Mouse (Mus musculus) stomach, postnatal 0 days (tissue): Measurements from ENCODE around the gene Aspa. TPM values are rescaled to one million over a fixed set of nuclear protein-coding genes. Genes with fewer than 3 reads are reported as not detected.
A peak's percentile ranks its signal among the peaks of the same experiment; 100 is the strongest.

Experiments
- ATAC-seq: fragments of 200-750 bp; cut with Nextera tagmentation; 2 replicates; pipeline ENCODE4 v1.8.0; 2017; ENCODE audit not compliant: low FRiP score, low TSS enrichment
- DNase-seq: peaks from one replicate; pipeline ENCODE4 v3.0.0-alpha.2; 2016; ENCODE audit warnings: low spot score
- H3K27ac ChIP-seq: fragments of 300-500 bp; sonication (generic); replicated peaks from 2 replicates; pipeline ENCODE4 v1.5.1; 2014; ENCODE audit warnings: mild to moderate bottlenecking, control low read depth
- H3K27me3 ChIP-seq: fragments of 300-500 bp; sonication (generic); 2 replicates; pipeline ENCODE4 v1.6.1; 2014; ENCODE audit warnings: low read length; ENCODE audit not compliant: control insufficient read depth, insufficient read depth
- H3K36me3 ChIP-seq: fragments of 300-500 bp; sonication (generic); 2 replicates; pipeline ENCODE4 v1.6.1; 2014; ENCODE audit warnings: low read length, mixed read lengths; ENCODE audit not compliant: control insufficient read depth, insufficient read depth
- H3K4me1 ChIP-seq: fragments of 300-500 bp; sonication (generic); replicated peaks from 2 replicates; pipeline ENCODE4 v1.6.1; 2014; ENCODE audit warnings: antibody characterized with exemption; ENCODE audit not compliant: control insufficient read depth, insufficient read depth
- H3K4me2 ChIP-seq: fragments of 300-500 bp; sonication (generic); replicated peaks from 2 replicates; pipeline ENCODE4 v1.6.1; 2014; ENCODE audit warnings: low read depth, mild to moderate bottlenecking, control low read depth, moderate library complexity
- H3K4me3 ChIP-seq: fragments of 300-500 bp; sonication (generic); 2 replicates; pipeline ENCODE4 v1.5.1; 2014; ENCODE audit warnings: low read depth, low read length, control low read depth
- H3K9ac ChIP-seq: fragments of 300-500 bp; sonication (generic); 2 replicates; pipeline ENCODE4 v1.6.1; 2014; ENCODE audit warnings: mild to moderate bottlenecking, low read length, control low read depth, mixed read lengths
- H3K9me3 ChIP-seq: fragments of 300-500 bp; sonication (generic); 2 replicates; pipeline ENCODE4 v1.6.1; 2016; ENCODE audit warnings: low read length; ENCODE audit not compliant: control insufficient read depth
- CTCF ChIP-seq: IDR thresholded peaks from 2 replicates; pipeline ENCODE4 v1.5.1; 2016; ENCODE audit warnings: antibody characterized with exemption, low read depth, mild to moderate bottlenecking, moderate library complexity
- EP300 ChIP-seq: optimal IDR thresholded peaks from 2 replicates; pipeline ENCODE3; 2016; ENCODE audit warnings: antibody characterized with exemption
- WGBS: fragments of 180-500 bp; shearing (Covaris S2); extraction: QIAGEN DNeasy Blood & Tissue Kit; methylation state at CpG from one replicate; pipeline ENCODE4 v1.1.7; 2014; 5-methylcytosine and 5-hydroxymethylcytosine counted together
- polyA plus RNA-seq: library from polyadenylated mRNA; unstranded; fragments of >200 nt; fragmentation: Nextera tagmentation; extraction: Ambion mirVana; gene quantifications from 2 replicates; pipeline ENCODE4 v1.2.1, GENCODE M21; 2015

Aspa gene
- polyA plus RNA-seq, 1 experiment from 2014 or later: 2.7 TPM

DNA sequence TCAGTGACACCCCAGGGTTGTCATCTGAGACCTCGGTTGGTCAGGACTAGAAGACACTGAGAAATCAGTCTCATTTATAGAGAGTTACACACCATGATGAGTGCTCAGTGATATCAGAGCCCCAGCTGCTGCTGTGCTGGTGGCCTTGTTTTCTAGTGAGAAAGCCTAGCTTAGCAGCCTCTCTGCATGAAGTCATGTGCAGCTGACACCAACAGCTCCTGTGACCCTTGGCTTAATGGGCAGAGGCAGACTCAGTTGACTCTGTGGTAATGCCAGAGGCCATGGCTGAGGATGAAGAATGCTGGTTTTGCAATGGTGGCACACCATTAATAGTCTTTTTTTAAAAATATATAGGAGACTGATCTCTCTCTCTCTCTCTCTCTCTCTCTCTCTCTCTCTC, 39.8 kb downstream of the Aspa start:
- WGBS: 73% methylated on average over 1 of the region's 1 CpGs
- ATAC-seq: no peak
- H3K36me3 ChIP-seq: no peaks in the 10 kb centered on the region

DNA sequence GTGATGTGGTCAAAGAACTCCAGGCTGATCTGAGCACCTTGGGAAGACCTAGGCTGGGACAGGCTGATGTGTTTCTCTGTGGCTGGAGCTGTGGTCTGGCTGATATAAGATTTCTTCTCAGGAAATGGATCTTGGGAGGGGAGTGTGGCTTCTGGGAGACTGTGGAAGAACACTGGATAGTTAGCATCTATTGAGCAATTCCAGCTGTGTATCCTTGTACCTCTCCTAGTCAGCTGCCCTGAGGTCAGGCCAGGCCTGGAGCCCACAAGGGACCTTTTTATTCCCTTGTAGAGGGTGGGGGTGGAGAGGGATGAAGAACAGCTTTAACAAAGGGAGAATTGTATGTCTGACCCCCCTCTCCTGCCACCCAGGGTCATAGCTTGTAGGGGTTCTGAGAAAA, 45.0 kb downstream of the Aspa start:
- ATAC-seq: no peak
- DNase-seq: no peak
- TF ChIP-seq CTCF (no peak), EP300 (no peak)

More for the DNA sequence above, 39.8 kb downstream of the Aspa start:
- H3K9ac ChIP-seq: no peak overlapping the region
- H3K4me2 ChIP-seq: no peak overlapping the region
- H3K4me1 ChIP-seq: no peaks in the 10 kb centered on the region
- H3K9me3 ChIP-seq: no peaks in the 10 kb centered on the region
- H3K27me3 ChIP-seq: no peaks in the 10 kb centered on the region
- H3K4me3 ChIP-seq: no peak overlapping the region
- H3K27ac ChIP-seq: no peak overlapping the region
- DNase-seq: no peak
- TF ChIP-seq EP300 (no peak), CTCF (no peak)

DNA sequence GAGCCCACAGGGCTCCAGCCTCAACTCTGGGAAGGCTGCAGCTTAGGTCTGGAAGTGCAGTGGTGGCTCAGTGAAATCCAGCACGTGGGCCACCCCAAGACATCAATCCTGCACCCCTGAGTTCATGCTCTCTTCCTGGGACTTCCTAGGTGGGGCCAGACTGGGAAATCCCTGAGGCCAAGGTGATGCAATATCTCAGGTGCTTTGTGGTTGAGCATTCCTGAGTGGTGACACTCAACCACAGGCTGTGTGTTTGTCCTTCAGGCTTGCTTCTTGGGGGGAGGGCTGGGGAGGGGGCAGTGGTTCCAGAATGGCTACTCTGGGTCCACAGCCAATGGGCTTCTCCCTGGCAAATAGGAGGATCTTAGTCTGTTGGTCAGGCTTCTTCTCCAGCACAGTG, 45.5 kb downstream of the Aspa start:
- ATAC-seq: peak; percentile 56
- TF ChIP-seq EP300 (no peak), CTCF (no peak)
- no peaks in the 10 kb centered on the region for H3K4me1 ChIP-seq
- H3K27ac ChIP-seq: 0 out of 2 replicates have a peak overlapping the region, but pooled peaks have one; percentile 18
- H3K27me3 ChIP-seq: no peaks in the 10 kb centered on the region
- H3K4me2 ChIP-seq: no peak overlapping the region
- peak; percentile 25 for DNase-seq
- no peaks in the 10 kb centered on the region for H3K36me3 ChIP-seq
- 19% methylated on average over 1 of the region's 1 CpGs for WGBS
- no peak overlapping the region for H3K9ac ChIP-seq
- H3K9me3 ChIP-seq: no peaks in the 10 kb centered on the region
- no peak overlapping the region for H3K4me3 ChIP-seq

More for the DNA sequence above, 45.0 kb downstream of the Aspa start:
- Histone ChIP-seq H3K9ac (no peak overlapping the region), H3K27ac (0 out of 2 replicates have a peak overlapping the region, but pooled peaks have one; percentile 18), H3K4me1 (no peaks in the 10 kb centered on the region), H3K27me3 (no peaks in the 10 kb centered on the region), H3K4me2 (no peak overlapping the region), H3K4me3 (no peak overlapping the region), H3K9me3 (no peaks in the 10 kb centered on the region), H3K36me3 (no peaks in the 10 kb centered on the region)

DNA sequence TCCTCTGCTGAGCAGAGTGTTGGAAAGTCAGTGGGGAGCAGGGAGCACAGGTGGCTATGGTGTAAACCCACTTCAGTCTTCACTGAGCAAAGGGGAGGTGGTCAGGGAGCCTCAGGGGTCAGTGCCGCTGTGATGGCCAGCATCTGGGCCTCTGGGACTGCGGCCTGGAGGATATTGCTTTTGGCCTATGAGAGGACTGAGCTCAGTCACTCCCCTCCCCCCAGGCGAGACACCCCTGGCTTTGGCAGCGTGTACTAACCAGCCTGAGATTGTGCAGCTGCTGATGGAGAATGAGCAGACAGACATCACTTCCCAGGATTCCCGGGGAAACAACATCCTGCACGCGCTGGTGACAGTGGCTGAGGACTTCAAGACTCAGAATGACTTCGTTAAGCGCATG, 46.0 kb downstream of the Aspa start:
- no peak overlapping the region for H3K4me3 ChIP-seq
- H3K27ac ChIP-seq: no peak overlapping the region
- WGBS: 42% methylated on average over 9 of the region's 9 CpGs
- DNase-seq (peak; percentile 26), ATAC-seq (no peak; the same call in 1 of the 2 replicates)
- H3K4me2 ChIP-seq: no peak overlapping the region
- H3K4me1 ChIP-seq: no peaks in the 10 kb centered on the region
- no peaks in the 10 kb centered on the region for H3K9me3 ChIP-seq
- H3K36me3 ChIP-seq: no peaks in the 10 kb centered on the region
- H3K9ac ChIP-seq: 0 out of 2 replicates have a peak overlapping the region, but pooled peaks have one; percentile 18
- TF ChIP-seq CTCF (no peak), EP300 (no peak)
- H3K27me3 ChIP-seq: no peaks in the 10 kb centered on the region

DNA sequence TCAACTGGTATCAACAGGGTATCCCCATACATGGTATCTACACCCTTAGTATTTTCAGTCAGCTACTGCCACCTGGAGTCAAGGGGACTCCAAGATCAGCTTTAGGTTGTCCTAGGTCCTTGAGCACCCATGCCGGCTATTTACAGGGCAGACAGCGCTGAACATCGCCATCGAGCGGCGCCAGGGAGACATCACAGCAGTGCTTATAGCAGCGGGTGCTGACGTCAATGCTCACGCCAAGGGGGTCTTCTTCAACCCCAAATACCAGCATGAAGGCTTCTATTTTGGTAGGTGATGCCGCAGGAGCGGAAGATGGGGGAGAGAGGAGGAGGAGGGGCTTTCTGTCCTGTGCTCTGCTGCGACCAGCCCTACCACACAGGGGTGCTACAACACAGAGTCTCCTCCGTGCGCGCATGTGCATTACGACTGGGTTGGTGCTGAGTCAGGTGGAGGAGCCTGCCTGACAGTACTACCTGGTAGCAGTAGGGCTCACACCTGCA, 47.8 kb downstream of the Aspa start:
- Histone ChIP-seq H3K4me3 (peak overlapping the region; percentile 28), H3K27ac (no peak overlapping the region), H3K9me3 (no peaks in the 10 kb centered on the region), H3K36me3 (no peaks in the 10 kb centered on the region), H3K9ac (no peak overlapping the region), H3K4me2 (peak overlapping the region; percentile 52), H3K4me1 (no peaks in the 10 kb centered on the region), H3K27me3 (no peaks in the 10 kb centered on the region)
- peak; percentile 76 for TF ChIP-seq CTCF
- no peak for TF ChIP-seq EP300
- 4% methylated on average over 16 of the region's 16 CpGs for WGBS
- ATAC-seq (peak; percentile 92), DNase-seq (peak; percentile 84)

GRCm38 (mm10) chr11:73280710-73281109, 48.7 kb downstream of the Aspa start:
- no peaks in the 10 kb centered on the region for H3K4me1 ChIP-seq
- DNase-seq (no peak), ATAC-seq (no peak)
- no peaks in the 10 kb centered on the region for H3K27me3 ChIP-seq
- no peak overlapping the region; the same call in 1 of the 2 replicates for H3K27ac ChIP-seq
- no peaks in the 10 kb centered on the region for H3K9me3 ChIP-seq
- H3K9ac ChIP-seq: no peak overlapping the region
- H3K36me3 ChIP-seq: no peaks in the 10 kb centered on the region
- H3K4me2 ChIP-seq: no peak overlapping the region
- no peak overlapping the region for H3K4me3 ChIP-seq
- 29% methylated on average over 5 of the region's 5 CpGs for WGBS
- TF ChIP-seq EP300 (no peak), CTCF (no peak)
